Mouse (Mus musculus) kidney, embryonic 14.5 days (tissue): ENCODE measurements around the gene Ttc8. TPM values are rescaled to one million over a fixed set of nuclear protein-coding genes. Genes with fewer than 3 reads are reported as not detected.

Experiments used
- ATAC-seq: fragments of 200-750 bp; cut with Nextera tagmentation; 2 replicates; pipeline ENCODE4 v1.8.0; 2017; ENCODE audit warnings: moderate number of reproducible peaks, mild to moderate bottlenecking, moderate TSS enrichment, moderate library complexity; ENCODE audit not compliant: low FRiP score, low TSS enrichment
- H3K27ac ChIP-seq: fragments of 300-500 bp; sonication (generic); 2 replicates; pipeline ENCODE4 v1.5.1; 2014; ENCODE audit warnings: low read depth, mild to moderate bottlenecking, low read length, moderate library complexity, mixed read lengths
- H3K27me3 ChIP-seq: fragments of 300-500 bp; sonication (generic); 2 replicates; pipeline ENCODE4 v1.6.1; 2014; ENCODE audit warnings: mild to moderate bottlenecking, low read length; ENCODE audit not compliant: control insufficient read depth, insufficient read depth
- H3K36me3 ChIP-seq: fragments of 300-500 bp; sonication (generic); 2 replicates; pipeline ENCODE4 v1.6.1; 2014; ENCODE audit warnings: low read length, mixed read lengths; ENCODE audit not compliant: control insufficient read depth, insufficient read depth
- H3K4me1 ChIP-seq: fragments of 300-500 bp; sonication (generic); 2 replicates; pipeline ENCODE4 v1.6.1; 2014; ENCODE audit warnings: low read length, mixed read lengths; ENCODE audit not compliant: control insufficient read depth, insufficient read depth
- H3K4me2 ChIP-seq: fragments of 300-500 bp; sonication (generic); replicated peaks from 2 replicates; pipeline ENCODE4 v1.6.1; 2014; ENCODE audit warnings: low read depth, mild to moderate bottlenecking, low read length
- H3K4me3 ChIP-seq: fragments of 300-500 bp; sonication (generic); 2 replicates; pipeline ENCODE4 v1.5.1; 2014; ENCODE audit warnings: mild to moderate bottlenecking, low read length
- H3K9ac ChIP-seq: fragments of 300-500 bp; sonication (generic); 2 replicates; pipeline ENCODE4 v1.6.1; 2014; ENCODE audit warnings: low read depth, mild to moderate bottlenecking, low read length, moderate library complexity
- H3K9me3 ChIP-seq: fragments of 300-500 bp; sonication (generic); 2 replicates; pipeline ENCODE4 v1.6.1; 2016; ENCODE audit warnings: low read length; ENCODE audit not compliant: control insufficient read depth
- WGBS: fragments of 180-500 bp; shearing (Covaris S2); extraction: QIAGEN DNeasy Blood & Tissue Kit; methylation state at CpG from one replicate; pipeline ENCODE4 v1.1.7; 2014; 5-methylcytosine and 5-hydroxymethylcytosine counted together
- polyA plus RNA-seq: library from polyadenylated mRNA; unstranded; fragments of >200 nt; fragmentation: Nextera tagmentation; extraction: Ambion mirVana; gene quantifications from 2 replicates; pipeline ENCODE4 v1.2.1, GENCODE M21; 2014

Ttc8 gene
- polyA plus RNA-seq, 1 experiment from 2014 or later: 35.9 TPM

DNA sequence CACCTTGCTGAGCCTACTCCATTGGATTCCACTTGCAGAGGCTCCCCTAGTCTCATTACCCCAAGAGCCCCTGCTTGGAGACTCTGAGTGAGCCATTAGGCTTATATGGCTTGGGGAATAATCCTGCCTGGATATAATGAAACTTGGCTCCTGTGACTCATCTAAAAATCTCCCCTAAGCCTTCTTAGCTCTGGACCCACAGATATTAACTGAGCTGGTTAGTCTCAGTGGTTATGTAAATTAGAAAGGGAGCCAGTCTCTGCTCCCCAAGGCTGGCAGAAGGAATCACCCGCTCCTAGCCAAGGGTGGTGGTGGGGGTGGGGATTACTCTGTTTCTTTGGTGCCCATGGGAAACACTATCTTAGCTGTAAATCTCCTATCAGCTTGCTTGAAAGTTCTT, 109.6 kb downstream of the Ttc8 start:
- no peak overlapping the region for H3K4me2 ChIP-seq
- H3K27ac ChIP-seq: no peak overlapping the region
- no peaks in the 10 kb centered on the region for H3K9me3 ChIP-seq
- 30% methylated on average over 1 of the region's 1 CpGs for WGBS
- H3K4me3 ChIP-seq: no peak overlapping the region
- H3K27me3 ChIP-seq: no peaks in the 10 kb centered on the region
- H3K9ac ChIP-seq: no peak overlapping the region
- H3K36me3 ChIP-seq: no peaks in the 10 kb centered on the region
- H3K4me1 ChIP-seq: no peaks in the 10 kb centered on the region
- no peak for ATAC-seq

Other genes starting within 250 kb of the Ttc8 start
- 5.6 and 7.5 TPM in 2 replicates for gene Ptpn21, start 183.2 kb upstream of the Ttc8 start, polyA plus RNA-seq
- 106 and 149 TPM in 2 replicates for gene Zc3h14, start 173.6 kb upstream of the Ttc8 start, polyA plus RNA-seq
- gene Eml5, start 19.1 kb upstream of the Ttc8 start, polyA plus RNA-seq: 3.3 and 3.6 TPM in 2 replicates